13 mouse cellular contexts compared by ENCODE assay signal in genomic region chr9:35055528-35056330, GRCm38 (mm10).
DNase-seq lines count a peak whose midpoint lies in the region; ATAC-seq and TF ChIP-seq lines count a peak whose summit lies in the region.
"Had no signal": no experiment of that assay in that cellular context is flagged by ENCODE, and none has a peak within 500 bp of the region (broad histone marks: within the 10 kb centered on the region; RNA-seq: fewer than 3 reads in every experiment).

No protein-coding gene starts in this region.

- DNase-seq in adrenal gland, adult (ENCODE audit: inconsistent age in 2 of 2, low spot score in 1 of 2), result peak; percentile 10 to 35
- no peak for DNase-seq in adrenal gland, postnatal 10 days
- DNase-seq in layer of hippocampus, adult 11-12 months (ENCODE audit: low spot score), result peak; percentile 2
- no peak for DNase-seq in layer of hippocampus, adult 8-10 months (ENCODE audit: low spot score in 2 of 2)
- peak; percentile 1 for DNase-seq in urinary bladder, postnatal 14 days (ENCODE audit: low spot score)
- DNase-seq in urinary bladder, postnatal 36 days (ENCODE audit: low spot score in 2 of 2), result no peak
- DNase-seq in layer of hippocampus, adult 2 months (ENCODE audit: low spot score in 2 of 2), result no peak
- DNase-seq: cerebellum, postnatal 14 days; liver, embryonic 13.5 days had no signal

- TF ChIP-seq CTCF in layer of hippocampus, adult 2 months (conservative IDR thresholded peaks at IDR 0.05), result no peak

- ATAC-seq in erythroid progenitor cell, adult 5-6 weeks (replicated peaks; ENCODE audit: low FRiP score, poor library complexity, severe bottlenecking), result no peak
- ATAC-seq: forebrain, embryonic 15.5 days; midbrain, embryonic 15.5 days had no signal

- no peak overlapping the region for H3K4me3 ChIP-seq in layer of hippocampus, adult 2 months
- H3K4me3 ChIP-seq: forebrain, embryonic 15.5 days; liver, embryonic 13.5 days; midbrain, embryonic 15.5 days had no signal

- no peak overlapping the region for H3K27ac ChIP-seq in layer of hippocampus, adult 2 months
- H3K27ac ChIP-seq: forebrain, embryonic 15.5 days; liver, embryonic 13.5 days; midbrain, embryonic 15.5 days; stomach, postnatal 0 days had no signal

Comparison
In these comparisons a context has a peak if more than half of its experiments do, and no peak if none do; other contexts are left out.
1. DNase-seq: peak in adrenal gland, adult (2 of 2), layer of hippocampus, adult 11-12 months (single experiment) and urinary bladder, postnatal 14 days (single experiment); none in adrenal gland, postnatal 10 days (single experiment), layer of hippocampus, adult 8-10 months (0 of 2), urinary bladder, postnatal 36 days (0 of 2) and layer of hippocampus, adult 2 months (0 of 2).